Mouse (Mus musculus) liver, postnatal 0 days (tissue): Measurements from ENCODE around the gene Ipo4.

Source experiments
- CTCF ChIP-seq: sonication (generic); IDR thresholded peaks from 2 replicates; pipeline ENCODE4 v1.5.1; 2016; ENCODE audit warnings: antibody characterized with exemption, low read depth
- EP300 ChIP-seq: IDR thresholded peaks from 2 replicates; pipeline ENCODE4 v1.6.1; 2016; ENCODE audit warnings: antibody characterized with exemption, low read depth, mild to moderate bottlenecking

DNA sequence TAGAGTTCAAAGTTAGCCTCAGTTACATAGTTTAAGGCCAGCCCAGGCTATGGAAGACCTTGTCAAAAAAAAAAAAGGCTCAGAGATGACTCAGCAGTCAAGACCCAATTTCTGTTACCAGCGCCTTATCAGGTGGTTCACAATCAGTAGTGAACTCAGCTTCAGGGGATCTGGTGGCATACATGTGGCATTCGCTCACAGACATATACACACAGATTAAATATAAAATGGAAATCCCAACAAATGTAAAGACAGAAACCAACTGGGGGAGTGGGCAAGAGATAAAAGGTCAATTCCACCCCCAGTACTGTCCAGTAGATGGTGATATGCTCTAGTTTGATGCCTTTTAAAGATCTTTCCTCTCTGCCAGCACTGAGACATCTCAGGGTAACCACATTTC is 49.6 kb downstream of the Ipo4 start:
- TF ChIP-seq CTCF: peak; percentile 27
- TF ChIP-seq EP300: peak; percentile 81
